Mouse (Mus musculus) lung, adult 18-20 months (tissue): ENCODE results near the gene Rsad2.
A peak's percentile ranks its signal among the peaks of the same experiment; 100 is the strongest.
"Not testable (repeated sequence)": the region's sequence is repeated elsewhere in the genome, so short reads cannot be mapped to it uniquely, and the experiment has no call there.

Source experiments
- DNase-seq, 2 experiments: peaks; one replicate each; pipeline ENCODE4 v3.0.0; 2022; ENCODE audit warnings: mixed read lengths in 2 of 2

Gene Rsad2

GRCm38 (mm10) chr12:26446377-26447045 is 9.7 kb downstream of the Rsad2 start:
- DNase-seq, result no peak

DNA sequence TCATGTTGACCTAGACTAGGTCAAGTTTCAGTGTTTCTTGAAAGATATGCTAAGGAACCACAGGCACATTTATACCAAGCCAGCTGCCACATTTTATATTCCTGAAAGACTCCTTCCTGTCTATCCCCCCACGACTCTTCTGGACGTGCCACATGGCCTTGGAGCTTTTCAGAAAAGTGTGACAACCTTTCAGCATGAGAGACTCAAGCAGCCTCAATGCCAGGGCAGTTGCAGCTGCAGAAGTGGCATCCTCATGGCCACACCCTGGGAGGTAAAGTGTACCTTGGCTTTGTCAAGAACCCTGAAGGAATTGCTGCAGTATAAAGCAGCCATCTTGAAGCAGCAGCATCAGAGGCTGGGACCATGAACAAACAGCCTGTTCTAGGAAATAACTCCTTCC is 11.7 kb downstream of the Rsad2 start:
- DNase-seq, result no peak

- peak; percentile 66 to 69 for DNase-seq
Observed at GRCm38 (mm10) chr12:26444054-26444453, 12.2 kb downstream of the Rsad2 start.

DNA sequence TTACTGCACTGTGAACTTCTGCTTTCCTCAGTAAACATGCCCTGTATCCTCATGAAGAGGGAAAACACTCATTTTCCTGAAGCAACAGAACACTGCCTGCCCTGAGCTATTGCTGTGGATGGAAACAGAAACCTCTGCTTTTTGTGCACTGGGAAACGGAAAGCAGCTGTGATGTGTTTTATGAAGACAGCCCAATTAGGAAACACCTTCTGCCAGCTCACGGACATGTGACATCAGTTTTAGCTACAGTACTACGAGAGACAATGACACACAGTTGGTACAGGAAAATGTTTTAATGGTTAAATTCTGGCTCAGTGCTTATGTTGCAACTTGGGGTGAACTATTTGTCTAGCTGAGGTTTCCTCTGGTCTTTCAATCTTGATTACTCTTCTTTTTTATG is 16.9 kb downstream of the Rsad2 start:
- no peak for DNase-seq

DNA sequence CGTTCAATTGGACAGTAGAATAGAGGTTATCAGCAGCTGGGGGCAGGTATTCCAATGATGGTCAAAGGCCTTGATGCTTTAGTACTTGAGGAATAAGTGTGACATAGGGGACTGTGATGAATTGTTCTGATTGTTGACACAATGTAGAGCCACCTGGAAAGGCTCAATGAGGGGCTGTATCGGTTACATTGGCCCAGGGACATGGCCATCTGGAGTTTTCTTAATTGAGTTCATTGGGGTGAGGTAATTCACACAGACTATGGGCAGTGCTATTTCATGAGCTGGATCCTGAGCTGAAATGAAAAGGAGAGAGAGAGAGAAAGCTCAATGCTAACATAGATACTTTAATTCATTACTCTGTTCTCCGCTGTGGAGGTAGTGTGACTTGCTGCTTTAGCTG is 18.3 kb downstream of the Rsad2 start:
- DNase-seq, result no peak

DNA sequence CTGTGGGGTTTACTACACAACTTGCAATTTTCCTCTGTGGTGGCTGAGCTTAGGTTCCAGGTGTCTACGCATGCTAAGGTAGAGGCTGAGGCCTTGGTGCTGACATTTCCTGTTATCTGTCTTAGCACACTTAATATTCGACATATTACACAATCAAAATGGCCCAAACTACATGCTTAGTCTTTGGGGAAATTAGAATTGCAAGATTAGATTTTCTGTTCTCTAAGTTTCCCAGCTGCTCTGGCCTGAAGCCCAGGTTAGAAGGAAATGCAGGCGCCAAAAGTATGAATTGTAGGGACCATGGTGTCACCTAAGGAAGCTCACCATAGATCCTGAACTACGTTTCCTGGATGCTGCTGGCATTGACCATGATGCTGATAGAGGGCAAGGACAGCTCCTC is 19.9 kb downstream of the Rsad2 start:
- DNase-seq, result peak in 1 of 2 experiments; percentile 28

DNA sequence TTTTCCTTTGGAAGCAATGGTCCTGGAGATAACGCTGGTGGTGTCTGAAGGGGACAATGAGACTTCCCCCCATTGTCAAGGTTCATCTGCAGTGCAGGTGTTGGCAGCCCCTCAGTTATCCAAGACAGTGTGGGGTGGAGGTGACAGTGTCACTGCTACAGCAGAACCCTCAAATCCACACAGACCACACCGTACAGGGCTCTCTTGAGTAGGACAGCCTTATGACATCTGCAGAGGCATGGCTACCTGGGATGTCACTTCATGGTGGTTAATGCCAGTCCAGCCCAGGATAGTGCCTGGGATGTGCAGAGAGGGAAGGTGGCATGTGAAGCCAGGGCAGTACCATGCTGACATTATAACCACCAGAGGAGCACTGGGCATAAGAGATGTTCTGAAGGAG is 27.5 kb downstream of the Rsad2 start:
- not testable (repeated sequence) for DNase-seq

DNA sequence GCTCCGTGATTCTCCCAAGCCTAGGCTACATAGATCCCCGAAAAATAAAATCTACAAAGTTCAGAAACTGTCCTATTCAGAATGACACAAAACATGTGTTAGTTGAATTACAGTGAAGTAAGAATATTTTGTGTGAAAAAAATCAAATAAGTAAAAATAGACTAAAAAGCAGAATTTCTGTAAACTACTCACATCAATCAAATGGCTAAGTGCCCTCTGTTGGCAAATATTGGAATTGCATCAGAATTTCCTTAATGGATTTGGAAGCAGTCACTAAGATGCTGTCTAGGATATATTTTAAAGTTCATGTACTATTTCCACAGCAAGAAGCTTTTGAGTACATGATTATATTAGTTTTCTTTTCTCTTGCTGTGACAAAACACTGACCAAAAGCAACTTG is 31.4 kb downstream of the Rsad2 start:
- no peak for DNase-seq

- no peak for DNase-seq
Observed at GRCm38 (mm10) chr12:26418322-26418721, 37.9 kb downstream of the Rsad2 start.

- no peak for DNase-seq
Observed at GRCm38 (mm10) chr12:26416636-26417295, 39.5 kb downstream of the Rsad2 start.

- DNase-seq, result peak; percentile 84 to 86
Observed at GRCm38 (mm10) chr12:26415104-26415771, 41.0 kb downstream of the Rsad2 start, which contains the start of gene Rnf144a. TSS of gene Rnf144a (minus strand) at chr12:26415254.

DNA sequence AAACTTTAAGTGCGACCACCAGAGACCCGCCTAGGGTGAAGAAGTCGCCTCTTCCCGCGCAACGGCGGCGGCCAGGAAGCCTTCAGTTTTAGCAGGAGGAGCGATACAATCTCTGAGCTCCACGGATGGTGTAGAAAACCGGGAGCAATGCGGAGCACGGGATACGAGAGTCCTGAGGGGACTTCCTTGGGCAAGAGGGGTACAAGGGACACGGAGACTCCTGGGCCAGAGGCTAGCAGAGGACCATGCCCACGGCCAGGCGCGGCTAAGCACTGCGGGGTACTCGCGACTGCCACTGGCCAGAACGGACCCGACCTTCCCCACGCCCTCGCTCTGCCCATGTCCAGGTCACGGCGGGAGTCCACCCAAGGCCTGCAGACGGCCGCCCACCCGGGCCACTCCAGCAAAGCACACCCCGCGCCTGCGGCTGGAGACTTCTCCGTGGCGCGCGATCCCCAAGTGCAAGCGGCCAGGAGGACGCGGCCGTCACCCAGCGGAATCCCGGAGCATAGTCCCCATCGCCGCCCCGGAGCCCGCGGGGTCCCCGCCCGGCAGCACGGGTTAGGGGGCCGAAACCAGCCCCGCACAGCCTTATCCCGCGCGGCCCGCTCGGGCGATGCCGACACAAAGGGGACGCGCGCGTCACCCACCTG is 41.7 kb downstream of the Rsad2 start:
- no peak for DNase-seq

DNA sequence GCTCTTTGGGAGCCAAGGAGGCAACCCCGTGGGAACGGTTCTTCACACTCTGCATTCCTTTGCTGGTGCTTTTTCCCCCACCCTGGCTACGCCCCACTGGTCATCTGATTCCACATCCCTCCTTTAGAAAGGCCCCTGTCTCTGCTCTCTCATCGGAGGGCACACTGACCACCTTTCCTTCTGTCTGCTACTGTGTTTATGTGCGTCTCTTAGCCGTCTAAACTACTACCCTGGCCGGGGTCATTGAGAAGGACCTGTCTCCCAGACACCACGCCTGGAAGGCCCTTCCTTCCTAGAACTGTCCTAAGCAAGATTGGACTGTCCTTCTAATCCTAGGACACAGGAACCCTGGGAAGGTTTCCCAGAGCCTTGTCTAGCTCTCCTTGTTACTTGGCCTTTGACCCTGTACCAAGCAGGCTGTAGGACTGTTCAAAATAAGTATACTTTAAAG is 42.3 kb downstream of the Rsad2 start:
- peak in 1 of 2 experiments; percentile 51 for DNase-seq

DNA sequence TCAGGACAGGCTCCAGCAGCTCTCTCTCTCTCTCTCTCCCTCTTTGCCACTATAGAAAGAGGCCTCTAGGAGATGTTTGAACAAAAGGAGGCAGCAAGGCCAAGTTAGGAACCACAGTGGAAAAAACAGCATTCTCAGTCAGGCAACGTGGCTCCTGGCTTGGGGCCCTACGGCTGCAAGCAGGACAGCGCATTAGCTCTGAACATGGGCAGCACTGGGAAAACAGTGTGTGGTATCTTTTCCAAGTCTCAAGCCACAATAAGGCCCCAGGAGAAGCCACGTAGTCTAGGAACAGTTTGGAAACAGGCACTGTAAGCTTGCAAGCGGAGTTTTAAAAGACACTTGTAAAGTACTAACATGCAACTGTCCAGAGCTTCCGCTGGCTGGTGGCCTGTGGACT is 43.5 kb downstream of the Rsad2 start:
- DNase-seq, result no peak

DNA sequence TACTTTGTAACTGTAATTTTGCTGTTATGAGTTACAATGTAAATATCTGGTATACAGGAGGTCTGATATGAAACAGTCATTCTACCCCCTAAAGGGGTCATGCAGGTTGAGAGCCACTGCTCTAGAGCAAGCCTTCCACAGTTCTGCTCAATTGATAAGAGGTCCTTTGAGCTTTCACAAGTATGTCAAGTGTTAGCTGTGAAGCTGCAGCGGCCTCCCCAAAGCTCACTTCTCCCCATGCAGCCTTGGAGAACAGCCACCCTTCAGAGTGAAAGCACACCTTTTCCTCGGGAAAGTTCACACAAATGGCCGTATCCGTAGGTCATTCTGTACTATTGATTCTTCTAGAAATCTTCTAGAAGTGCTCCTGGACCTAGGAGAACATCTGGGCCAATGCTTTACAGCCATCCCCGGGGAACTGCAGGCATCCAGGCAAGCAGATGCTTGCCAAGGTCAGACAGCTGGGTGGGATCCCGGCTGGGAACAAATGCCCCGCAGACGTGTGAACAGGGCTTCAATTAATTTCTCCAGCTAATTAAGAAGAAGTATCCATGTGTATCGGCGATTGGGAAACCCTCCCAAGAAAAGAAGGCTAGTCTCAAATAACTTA is 44.3 kb downstream of the Rsad2 start:
- no peak for DNase-seq

- no peak for DNase-seq
Observed at GRCm38 (mm10) chr12:26410443-26410842, 45.8 kb downstream of the Rsad2 start.

- DNase-seq, result no peak
Observed at GRCm38 (mm10) chr12:26408707-26409106, 47.5 kb downstream of the Rsad2 start.

DNA sequence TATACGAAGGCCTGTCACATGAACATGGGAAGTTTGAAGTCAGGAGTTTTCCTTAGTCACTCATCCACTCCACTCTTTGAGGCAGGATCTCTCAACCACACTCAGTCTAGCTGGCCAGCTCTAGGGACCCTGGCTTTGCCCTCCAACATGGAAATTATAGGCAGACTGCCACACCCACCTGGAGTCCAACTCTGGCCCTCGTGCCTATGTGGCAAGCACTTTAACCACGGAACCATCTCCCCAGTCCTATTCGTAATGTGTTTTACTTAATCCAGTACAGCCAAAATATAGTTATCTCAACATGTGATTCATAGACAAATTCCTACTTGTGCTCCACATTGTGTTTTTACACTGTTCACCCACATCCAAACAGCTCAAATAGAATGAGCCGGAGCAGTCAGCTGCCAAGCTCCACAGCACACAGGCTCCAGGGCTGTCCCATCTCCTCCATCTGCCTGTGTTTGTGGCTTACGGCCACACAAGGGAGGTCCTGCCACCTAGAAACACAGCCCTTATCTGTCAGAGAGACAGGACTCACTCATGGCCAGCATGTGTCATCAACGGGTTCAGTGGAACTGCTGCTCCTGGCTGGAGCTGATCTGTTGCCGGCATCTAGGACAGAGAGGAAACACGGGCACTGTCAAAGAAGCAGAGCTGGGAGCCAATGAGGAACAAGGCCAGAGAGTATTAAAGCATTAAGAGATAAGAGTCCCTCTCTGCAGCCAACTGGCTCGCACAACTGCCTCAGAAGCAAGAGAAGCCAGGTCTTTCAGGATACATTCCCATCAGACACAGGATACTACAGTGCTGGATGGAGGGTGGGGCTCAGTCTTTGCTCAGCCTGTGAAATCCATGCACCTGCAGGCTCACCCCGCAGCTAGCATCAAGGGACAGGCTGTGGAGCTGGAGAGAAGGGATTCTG is 51.2 kb downstream of the Rsad2 start:
- peak; percentile 73 for DNase-seq

- DNase-seq, result peak; percentile 45 to 49
Observed at GRCm38 (mm10) chr12:26403372-26404125, 52.7 kb downstream of the Rsad2 start.

DNA sequence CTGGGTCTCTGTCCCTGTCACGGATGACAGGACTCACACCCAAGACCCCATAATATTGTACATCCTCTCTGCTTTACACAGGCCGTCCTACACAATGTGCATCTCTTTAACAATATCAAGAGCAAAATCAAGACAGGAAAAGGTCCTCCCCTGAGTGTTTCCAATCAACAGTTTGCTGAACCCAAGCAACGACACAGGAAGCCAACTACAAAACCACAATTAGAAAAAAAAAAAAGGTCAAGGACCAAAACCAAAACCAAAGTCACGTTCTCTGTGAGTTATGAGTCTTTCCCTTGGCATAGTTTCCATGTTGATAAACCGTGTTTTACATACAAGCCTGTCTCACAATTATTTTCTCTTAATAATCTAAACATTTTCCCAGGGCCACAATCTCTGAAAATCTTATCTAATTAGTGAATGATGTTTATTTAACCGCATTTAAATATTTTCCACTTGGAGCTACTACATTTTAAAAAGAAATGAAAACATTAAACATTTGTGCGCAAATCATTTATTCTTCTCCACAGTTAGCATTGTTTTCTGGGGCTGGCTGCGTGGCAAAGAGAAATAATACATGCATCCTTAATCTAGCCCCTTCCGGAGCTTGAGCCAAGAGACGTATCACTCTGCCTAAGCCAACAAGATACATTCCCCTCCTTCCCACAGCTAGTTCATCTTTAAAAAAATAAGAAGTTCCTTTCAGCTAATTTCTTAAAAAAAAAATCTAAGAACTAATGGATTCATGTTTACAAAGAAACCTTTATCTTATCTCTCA is 54.4 kb downstream of the Rsad2 start:
- DNase-seq, result no peak
